Mouse (Mus musculus) heart, embryonic 14.5 days (tissue): Measurements from ENCODE around the gene Wars2. TPM values are rescaled to one million over a fixed set of nuclear protein-coding genes. Genes with fewer than 3 reads are reported as not detected.
A peak's percentile ranks its signal among the peaks of the same experiment; 100 is the strongest.

Experiments used
- ATAC-seq: fragments of 200-750 bp; cut with Nextera tagmentation; 2 replicates; pipeline ENCODE4 v1.8.0; 2017; ENCODE audit warnings: low read depth, moderate TSS enrichment; ENCODE audit not compliant: insufficient number of reproducible peaks, insufficient read depth, low FRiP score
- H3K27ac ChIP-seq, 2 experiments: fragments of 200-500 bp in 1 of 2; fragments of 300-500 bp in 1 of 2; sonication (generic) in 1 of 2; replicated peaks in 1 of 2; 2 replicates each; pipeline ENCODE4 v1.5.1; 2012 to 2014; ENCODE audit warnings: low read depth in 2 of 2, low read length in 2 of 2, control low read depth in 1 of 2, mild to moderate bottlenecking in 1 of 2, mixed read lengths in 1 of 2; ENCODE audit not compliant: control insufficient read depth in 1 of 2, insufficient read depth in 1 of 2
- H3K27me3 ChIP-seq: fragments of 300-500 bp; sonication (generic); 2 replicates; pipeline ENCODE4 v1.6.1; 2014; ENCODE audit warnings: mild to moderate bottlenecking, low read length, control low read depth; ENCODE audit not compliant: control insufficient read depth, insufficient read depth
- H3K36me3 ChIP-seq: fragments of 300-500 bp; sonication (generic); 2 replicates; pipeline ENCODE4 v1.6.1; 2014; ENCODE audit warnings: mild to moderate bottlenecking, control low read depth, low read length, mixed read lengths; ENCODE audit not compliant: control insufficient read depth, insufficient read depth
- H3K4me1 ChIP-seq, 2 experiments: fragments of 200-500 bp in 1 of 2; fragments of 300-500 bp in 1 of 2; sonication (generic) in 1 of 2; 2 replicates each; pipeline ENCODE4 v1.6.1; 2012 to 2014; ENCODE audit warnings: low read length in 2 of 2, control low read depth in 1 of 2, mixed read lengths in 1 of 2; ENCODE audit not compliant: control insufficient read depth in 2 of 2, insufficient read depth in 2 of 2
- H3K4me2 ChIP-seq: fragments of 300-500 bp; sonication (generic); 2 replicates; pipeline ENCODE4 v1.6.1; 2014; ENCODE audit warnings: mild to moderate bottlenecking, low read length
- H3K4me3 ChIP-seq, 2 experiments: fragments of 200-500 bp in 1 of 2; fragments of 300-500 bp in 1 of 2; sonication (generic) in 1 of 2; 2 replicates each; pipeline ENCODE4 v1.5.1; 2012 to 2014; ENCODE audit warnings: low read length in 2 of 2, mild to moderate bottlenecking in 2 of 2, control low read depth in 1 of 2, low read depth in 1 of 2, moderate library complexity in 1 of 2; ENCODE audit not compliant: control insufficient read depth in 1 of 2, insufficient read depth in 1 of 2
- H3K9ac ChIP-seq: fragments of 300-500 bp; sonication (generic); 2 replicates; pipeline ENCODE4 v1.6.1; 2014; ENCODE audit warnings: mild to moderate bottlenecking, low read length
- H3K9me3 ChIP-seq: fragments of 300-500 bp; sonication (generic); 2 replicates; pipeline ENCODE4 v1.6.1; 2016; ENCODE audit warnings: low read length, control low read depth; ENCODE audit not compliant: control insufficient read depth
- WGBS: fragments of 180-500 bp; shearing (Covaris S2); extraction: QIAGEN DNeasy Blood & Tissue Kit; methylation state at CpG from one replicate; pipeline ENCODE4 v1.1.7; 2014; 5-methylcytosine and 5-hydroxymethylcytosine counted together
- polyA plus RNA-seq: library from polyadenylated mRNA; unstranded; fragments of >200 nt; fragmentation: Nextera tagmentation; extraction: Ambion mirVana; gene quantifications from 2 replicates; pipeline ENCODE4 v1.2.1, GENCODE M21; 2014

The Wars2 gene
- polyA plus RNA-seq, 1 experiment from 2014 or later = 10.2 TPM

- H3K27ac ChIP-seq = no peak overlapping the region
- no peak overlapping the region for H3K9ac ChIP-seq
- no peak for ATAC-seq
- no peak overlapping the region for H3K4me3 ChIP-seq
- 8% methylated on average over 11 of the region's 11 CpGs for WGBS
- peaks cover 2 to 12% of the 10 kb centered on the region in 2 experiments; a peak in 2 of 4 replicates for H3K4me1 ChIP-seq
- H3K9me3 ChIP-seq = no peaks in the 10 kb centered on the region
- H3K36me3 ChIP-seq = no peaks in the 10 kb centered on the region
- no peak overlapping the region for H3K4me2 ChIP-seq
- peaks cover 98% of the 10 kb centered on the region for H3K27me3 ChIP-seq
Observed at GRCm38 (mm10) chr3:99255411-99256365, 114.8 kb downstream of the Wars2 start.

DNA sequence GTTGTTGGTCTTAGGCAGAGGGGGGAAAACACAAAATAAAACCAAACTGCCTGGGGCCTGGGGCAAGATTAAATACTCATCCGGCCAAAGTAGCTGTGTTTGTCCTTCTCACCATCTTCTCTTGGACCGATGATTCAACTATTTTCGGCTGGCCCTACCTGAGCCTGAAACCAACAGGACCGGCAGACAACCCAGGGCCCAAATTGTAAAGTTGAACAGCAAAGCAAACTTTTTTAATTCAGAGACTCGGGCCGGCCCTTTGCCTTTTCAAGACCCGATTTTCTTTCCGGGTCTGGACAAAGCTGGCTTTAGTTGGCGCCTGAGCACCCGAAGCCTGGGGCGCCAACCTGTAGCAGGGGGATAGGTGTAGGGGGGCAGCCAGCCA is 115.5 kb downstream of the Wars2 start:
- peaks cover 98% of the 10 kb centered on the region for H3K27me3 ChIP-seq
- H3K4me2 ChIP-seq = no peak overlapping the region
- peaks cover 2 to 12% of the 10 kb centered on the region in 2 experiments; a peak in 2 of 4 replicates for H3K4me1 ChIP-seq
- no peak for ATAC-seq
- H3K27ac ChIP-seq = no peak overlapping the region
- H3K4me3 ChIP-seq = 0 out of 4 replicates have a peak overlapping the region, but pooled peaks of 1 of the 2 experiments have one; percentile 14
- 7% methylated on average over 11 of the region's 11 CpGs for WGBS
- no peaks in the 10 kb centered on the region for H3K9me3 ChIP-seq
- no peak overlapping the region for H3K9ac ChIP-seq
- H3K36me3 ChIP-seq = no peaks in the 10 kb centered on the region

GRCm38 (mm10) chr3:99256766-99257165 is 115.9 kb downstream of the Wars2 start:
- no peak overlapping the region for H3K9ac ChIP-seq
- no peak for ATAC-seq
- H3K4me1 ChIP-seq = peaks cover 2 to 12% of the 10 kb centered on the region in 2 experiments; a peak in 2 of 4 replicates
- H3K27me3 ChIP-seq = peaks cover 98% of the 10 kb centered on the region
- H3K4me3 ChIP-seq = peak overlapping the region in 1 of 2 experiments; percentile 14; a peak in 1 of 4 replicates
- H3K4me2 ChIP-seq = no peak overlapping the region
- H3K9me3 ChIP-seq = no peaks in the 10 kb centered on the region
- WGBS = 2% methylated on average over 20 of the region's 20 CpGs
- no peaks in the 10 kb centered on the region for H3K36me3 ChIP-seq
- H3K27ac ChIP-seq = no peak overlapping the region

GRCm38 (mm10) chr3:99257586-99258577 is 117.0 kb downstream of the Wars2 start:
- H3K27ac ChIP-seq = no peak overlapping the region
- peaks cover 98% of the 10 kb centered on the region for H3K27me3 ChIP-seq
- H3K36me3 ChIP-seq = no peaks in the 10 kb centered on the region
- no peak overlapping the region for H3K9ac ChIP-seq
- no peak overlapping the region for H3K4me3 ChIP-seq
- WGBS = 4% methylated on average over 29 of the region's 29 CpGs
- ATAC-seq = no peak
- H3K9me3 ChIP-seq = no peaks in the 10 kb centered on the region
- peaks cover 2 to 12% of the 10 kb centered on the region in 2 experiments; a peak in 2 of 4 replicates for H3K4me1 ChIP-seq
- no peak overlapping the region for H3K4me2 ChIP-seq

DNA sequence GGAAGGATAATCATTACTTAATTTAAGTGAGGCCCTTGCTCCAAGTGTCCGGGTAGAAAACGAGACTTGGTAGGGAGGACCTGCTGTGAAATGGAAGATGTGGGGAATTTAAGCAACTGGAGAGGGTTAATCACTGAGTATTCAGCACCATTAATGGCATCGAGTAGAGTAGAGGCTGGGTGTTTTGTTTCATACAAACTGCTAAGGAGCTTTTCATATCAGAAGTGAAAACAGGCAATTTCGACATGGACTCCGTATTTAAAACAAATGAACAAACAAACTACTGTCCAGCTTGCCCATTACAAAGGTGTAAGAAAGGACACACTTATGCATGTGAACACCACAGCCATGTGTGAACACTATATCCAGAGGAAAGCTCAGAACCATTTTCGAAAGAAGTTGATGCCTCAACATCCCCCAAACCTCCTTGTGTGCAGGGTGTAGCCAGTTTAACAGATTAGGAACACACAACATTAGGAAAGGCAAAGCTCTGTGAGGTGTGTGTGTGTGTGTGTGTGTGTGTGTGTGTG is 118.9 kb downstream of the Wars2 start:
- ATAC-seq = no peak
- no peak overlapping the region for H3K4me2 ChIP-seq
- 11% methylated on average over 6 of the region's 6 CpGs for WGBS
- no peaks in the 10 kb centered on the region; a peak in 2 of 4 replicates for H3K4me1 ChIP-seq
- no peak overlapping the region for H3K27ac ChIP-seq
- no peaks in the 10 kb centered on the region for H3K36me3 ChIP-seq
- H3K4me3 ChIP-seq = no peak overlapping the region
- peaks cover 96% of the 10 kb centered on the region for H3K27me3 ChIP-seq
- H3K9me3 ChIP-seq = no peaks in the 10 kb centered on the region
- H3K9ac ChIP-seq = no peak overlapping the region

GRCm38 (mm10) chr3:99260395-99260794 is 119.5 kb downstream of the Wars2 start:
- no peaks in the 10 kb centered on the region; a peak in 2 of 4 replicates for H3K4me1 ChIP-seq
- H3K27me3 ChIP-seq = peaks cover 96% of the 10 kb centered on the region
- no peak overlapping the region for H3K4me2 ChIP-seq
- ATAC-seq = no peak
- no peaks in the 10 kb centered on the region for H3K9me3 ChIP-seq
- no peak overlapping the region for H3K27ac ChIP-seq
- H3K9ac ChIP-seq = no peak overlapping the region
- H3K36me3 ChIP-seq = no peaks in the 10 kb centered on the region
- WGBS = 28% methylated on average over 2 of the region's 2 CpGs
- H3K4me3 ChIP-seq = no peak overlapping the region

DNA sequence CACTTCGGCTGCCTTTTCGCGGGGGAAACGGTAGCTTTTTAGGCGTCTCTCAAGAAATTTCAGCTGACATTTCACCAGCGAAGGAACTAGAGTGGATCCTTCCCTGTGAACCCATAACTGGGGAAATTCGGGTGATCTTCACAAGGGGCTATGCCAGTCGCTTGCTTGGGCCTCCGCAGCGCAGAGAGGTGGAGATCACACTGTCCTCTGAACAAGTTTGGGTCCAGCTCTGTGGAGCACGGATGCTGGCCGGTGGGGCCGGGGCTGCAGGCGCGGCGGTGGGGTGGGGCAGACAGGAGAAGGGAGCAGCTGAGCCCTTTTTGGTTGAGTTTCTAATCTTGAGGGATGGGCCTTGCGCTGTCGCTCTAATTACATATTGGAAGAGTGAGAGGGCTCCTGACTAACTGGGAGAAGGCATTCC is 120.5 kb downstream of the Wars2 start:
- no peaks in the 10 kb centered on the region for H3K36me3 ChIP-seq
- no peak for ATAC-seq
- H3K4me3 ChIP-seq = no peak overlapping the region
- peaks cover 3% of the 10 kb centered on the region; the same call in 1 of the 2 replicates for H3K9me3 ChIP-seq
- peaks cover 95% of the 10 kb centered on the region for H3K27me3 ChIP-seq
- no peak overlapping the region for H3K27ac ChIP-seq
- 2% methylated on average over 18 of the region's 18 CpGs for WGBS
- no peaks in the 10 kb centered on the region; a peak in 2 of 4 replicates for H3K4me1 ChIP-seq
- H3K4me2 ChIP-seq = no peak overlapping the region
- H3K9ac ChIP-seq = no peak overlapping the region
